Mouse (Mus musculus) C2C12 (cell line): ENCODE measurements around the gene Morn1. TPM values are rescaled to one million over a fixed set of nuclear protein-coding genes. Genes with fewer than 3 reads are reported as not detected.

Experiments
- H3K27me3 ChIP-seq: one replicate; pipeline ENCODE4 v1.6.1; 2011; ENCODE audit not compliant: control insufficient read depth, insufficient read depth, insufficient read length
- H3K36me3 ChIP-seq: one replicate; pipeline ENCODE4 v1.6.1; 2011; ENCODE audit not compliant: control insufficient read depth, insufficient read depth
- H3K4me3 ChIP-seq: one replicate; pipeline ENCODE4 v1.5.1; 2011; ENCODE audit warnings: mild to moderate bottlenecking, control low read depth; ENCODE audit not compliant: poor library complexity, insufficient read depth, severe bottlenecking
- H3K79me2 ChIP-seq: one replicate; pipeline ENCODE4 v1.6.1; 2011; ENCODE audit not compliant: control insufficient read depth, insufficient read depth
- H3K79me3 ChIP-seq: one replicate; pipeline ENCODE4 v1.6.1; 2011; ENCODE audit warnings: low read depth, control low read depth
- H3ac ChIP-seq: one replicate; pipeline ENCODE3; 2011; ENCODE audit warnings: low read depth; ENCODE audit not compliant: control insufficient read depth, insufficient read length
- CEBPB ChIP-seq: IDR thresholded peaks from one replicate; pipeline ENCODE4 v1.6.1; 2011; ENCODE audit warnings: low read depth, mild to moderate bottlenecking, control low read depth, moderate library complexity
- CTCF ChIP-seq: IDR thresholded peaks from one replicate; pipeline ENCODE4 v1.5.1; 2011; ENCODE audit not compliant: control insufficient read depth, insufficient read depth, insufficient read length
- FOSL1 ChIP-seq: IDR thresholded peaks from one replicate; pipeline ENCODE4 v1.8.0; 2011; ENCODE audit warnings: mild to moderate bottlenecking, low read length; ENCODE audit not compliant: poor library complexity, insufficient read depth, severe bottlenecking
- MAX ChIP-seq: IDR thresholded peaks from one replicate; pipeline ENCODE4 v1.6.1; 2011; ENCODE audit warnings: mild to moderate bottlenecking, control low read depth
- MYOD1 ChIP-seq: IDR thresholded peaks from one replicate; pipeline ENCODE4 v1.6.1; 2011; ENCODE audit warnings: low read depth; ENCODE audit not compliant: control insufficient read depth, insufficient read length
- MYOG ChIP-seq: IDR thresholded peaks from one replicate; pipeline ENCODE4 v1.6.1; 2011; ENCODE audit not compliant: control insufficient read depth, insufficient read length; ENCODE audit errors: extremely low read depth
- USF1 ChIP-seq: IDR thresholded peaks from one replicate; pipeline ENCODE4 v1.6.1; 2011; ENCODE audit warnings: low read depth, mild to moderate bottlenecking, control low read depth, moderate library complexity
- polyA plus RNA-seq: library from polyadenylated mRNA; unstranded; fragments of >200 nt; fragmentation: generic; extraction: Trizol; gene quantifications from one replicate; pipeline ENCODE4 v1.2.1, GENCODE M21; 2012; ENCODE audit warnings: missing spikeins

Morn1 gene
- polyA plus RNA-seq, 1 experiment, result 1.2 TPM

- H3ac ChIP-seq, result no peak overlapping the region
- no peak for TF ChIP-seq MYOG
- no peak for TF ChIP-seq CTCF
- TF ChIP-seq MYOD1, result no peak
- no peak for TF ChIP-seq FOSL1
- no peak for TF ChIP-seq USF1
- no peak for TF ChIP-seq MAX
- TF ChIP-seq CEBPB, result no peak
- peaks cover 48% of the 10 kb centered on the region for H3K27me3 ChIP-seq
- no peaks in the 10 kb centered on the region for H3K79me3 ChIP-seq
- no peaks in the 10 kb centered on the region for H3K36me3 ChIP-seq
- no peak overlapping the region for H3K4me3 ChIP-seq
- H3K79me2 ChIP-seq, result no peaks in the 10 kb centered on the region
Measured at GRCm38 (mm10) chr4:155050116-155050515, 36.3 kb upstream of the Morn1 start.

GRCm38 (mm10) chr4:155056724-155057123 lies 29.7 kb upstream of the Morn1 start, which contains the start of gene Plch2:
Gene Plch2, minus strand, starts transcription at chr4:155056784.
- Histone ChIP-seq H3K27me3 (peaks cover 55% of the 10 kb centered on the region), H3K79me3 (no peaks in the 10 kb centered on the region), H3ac (no peak within 1 kb of the TSS), H3K36me3 (no peaks in the 10 kb centered on the region), H3K4me3 (no peak within 1 kb of the TSS), H3K79me2 (no peaks in the 10 kb centered on the region)
- no peak for TF ChIP-seq MAX

DNA sequence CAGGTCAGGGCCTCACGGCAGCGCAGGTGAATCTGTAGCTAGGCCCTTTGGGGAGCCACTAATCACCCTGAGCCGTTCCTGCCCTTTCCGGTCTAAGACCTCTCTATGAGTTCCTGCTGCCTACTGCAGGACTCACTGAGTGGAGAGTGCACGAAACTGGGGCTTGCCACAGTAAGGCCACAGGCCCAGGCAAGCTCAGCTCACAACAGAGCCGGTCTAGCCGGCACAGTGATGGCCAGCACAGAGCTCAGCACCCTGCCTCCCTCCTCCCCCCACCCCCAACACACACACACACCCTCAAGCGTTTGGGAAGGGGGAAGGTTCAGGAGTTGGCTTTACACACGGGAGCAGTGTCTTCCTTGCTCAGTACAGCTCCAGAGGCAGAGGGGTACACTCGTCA lies 28.1 kb upstream of the Morn1 start:
- TF ChIP-seq CTCF (no peak), MAX (no peak), USF1 (no peak), MYOG (no peak), CEBPB (no peak), MYOD1 (no peak), FOSL1 (no peak)
- no peak overlapping the region for H3ac ChIP-seq
- no peaks in the 10 kb centered on the region for H3K79me3 ChIP-seq
- H3K4me3 ChIP-seq, result no peak overlapping the region
- no peaks in the 10 kb centered on the region for H3K36me3 ChIP-seq
- no peaks in the 10 kb centered on the region for H3K79me2 ChIP-seq
- H3K27me3 ChIP-seq, result peaks cover 62% of the 10 kb centered on the region

- Histone ChIP-seq H3K36me3 (peaks cover 8% of the 10 kb centered on the region), H3ac (no peak overlapping the region), H3K79me3 (no peaks in the 10 kb centered on the region), H3K27me3 (peaks cover 38% of the 10 kb centered on the region), H3K4me3 (no peak overlapping the region), H3K79me2 (peaks cover 13% of the 10 kb centered on the region)
- TF ChIP-seq MYOG (no peak), USF1 (no peak), MAX (no peak), CTCF (no peak), MYOD1 (no peak), FOSL1 (no peak)
Measured at GRCm38 (mm10) chr4:155063895-155064294, 22.5 kb upstream of the Morn1 start.

GRCm38 (mm10) chr4:155064474-155064873 lies 21.9 kb upstream of the Morn1 start:
- Histone ChIP-seq H3K79me3 (no peaks in the 10 kb centered on the region), H3K4me3 (no peak overlapping the region), H3K27me3 (peaks cover 33% of the 10 kb centered on the region), H3K36me3 (peaks cover 14% of the 10 kb centered on the region), H3ac (no peak overlapping the region), H3K79me2 (peaks cover 13% of the 10 kb centered on the region)
- TF ChIP-seq CEBPB (no peak), MYOG (no peak), CTCF (no peak), MAX (no peak), USF1 (no peak), MYOD1 (no peak), FOSL1 (no peak)

DNA sequence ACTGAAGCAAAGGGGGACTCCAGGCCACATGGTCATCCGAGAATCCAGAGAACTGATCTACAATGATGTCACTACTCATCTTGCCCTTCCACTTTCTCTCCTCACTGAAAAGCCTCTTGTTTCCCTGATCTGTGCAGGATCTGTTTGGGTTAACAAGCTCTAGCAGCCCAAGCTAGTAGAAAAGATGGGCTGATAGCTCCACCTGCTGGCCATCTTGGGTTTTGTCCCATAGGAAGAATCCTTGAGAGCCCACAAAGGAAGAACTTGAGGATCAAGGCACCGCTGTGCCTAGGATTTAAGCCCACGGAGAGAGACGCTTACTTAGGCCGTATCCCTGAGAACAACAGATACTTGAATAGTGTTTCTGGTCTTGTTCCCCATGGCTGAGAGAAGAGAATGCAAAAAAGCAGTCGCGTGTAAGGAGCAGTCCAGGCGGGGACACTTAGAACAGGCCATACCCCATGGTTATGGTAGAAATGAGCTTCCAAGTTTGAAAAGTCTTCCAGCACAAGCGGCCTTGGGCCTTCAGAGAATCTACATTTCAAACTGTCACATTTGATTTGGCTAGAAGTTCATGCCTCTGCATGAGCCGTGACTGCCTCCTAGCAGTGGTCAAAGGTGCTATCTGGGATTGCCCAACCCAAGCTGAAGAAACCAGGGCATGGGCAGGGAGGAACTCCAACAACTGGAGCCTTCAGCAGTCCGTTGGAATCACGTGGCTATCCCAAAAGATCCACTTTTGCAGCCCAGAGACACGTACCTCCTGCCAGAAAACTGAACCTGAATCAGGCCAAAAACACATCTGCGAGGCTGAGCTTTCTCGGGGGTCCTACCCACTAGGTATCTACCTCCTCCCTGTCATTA lies 20.2 kb upstream of the Morn1 start:
- H3K4me3 ChIP-seq, result no peak overlapping the region
- peak overlapping the region; percentile 28 for H3ac ChIP-seq
- H3K79me3 ChIP-seq, result no peaks in the 10 kb centered on the region
- no peak for TF ChIP-seq MYOG
- peak; percentile 25 for TF ChIP-seq CEBPB
- TF ChIP-seq USF1, result peak; percentile 68
- TF ChIP-seq CTCF, result peak; percentile 5
- peaks cover 13% of the 10 kb centered on the region for H3K79me2 ChIP-seq
- H3K36me3 ChIP-seq, result peaks cover 27% of the 10 kb centered on the region
- peaks cover 18% of the 10 kb centered on the region for H3K27me3 ChIP-seq
